Mouse (Mus musculus) liver, embryonic 14.5 days (tissue): Measurements from ENCODE around the gene Add3.

Source experiments
- CTCF ChIP-seq: IDR thresholded peaks from 2 replicates; pipeline ENCODE4 v1.5.1; 2016; ENCODE audit warnings: antibody characterized with exemption, low read depth, control low read depth
- EP300 ChIP-seq: IDR thresholded peaks from 2 replicates; pipeline ENCODE4 v1.6.1; 2016; ENCODE audit warnings: antibody characterized with exemption, low read depth

DNA sequence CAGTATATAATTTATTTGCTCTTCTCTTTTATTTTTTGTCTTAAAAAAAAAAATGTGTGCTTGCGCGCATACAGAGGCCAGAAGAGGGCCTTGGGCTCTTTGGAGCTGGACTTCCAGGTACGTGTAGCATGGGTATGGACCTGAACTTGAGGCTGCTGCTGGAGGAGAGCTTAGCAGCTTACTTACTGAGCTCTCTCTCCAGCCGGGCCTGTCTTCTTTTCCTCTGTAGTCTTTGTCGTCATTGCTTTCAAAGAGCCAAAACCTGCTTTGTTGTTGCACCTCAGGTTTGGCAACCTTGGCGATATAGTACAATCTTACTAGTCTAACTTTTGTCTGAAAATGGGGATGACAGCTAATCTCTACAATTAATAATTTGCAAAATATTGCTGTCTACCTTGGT is 47.9 kb downstream of the Add3 start:
- TF ChIP-seq CTCF (no peak), EP300 (no peak)
